Mouse (Mus musculus): ENCODE measurements around the gene Car1.
"Not testable (repeated sequence)": the region's sequence is repeated elsewhere in the genome, so short reads cannot be mapped to it uniquely, and the experiment has no call there.

Gene Car1

DNA sequence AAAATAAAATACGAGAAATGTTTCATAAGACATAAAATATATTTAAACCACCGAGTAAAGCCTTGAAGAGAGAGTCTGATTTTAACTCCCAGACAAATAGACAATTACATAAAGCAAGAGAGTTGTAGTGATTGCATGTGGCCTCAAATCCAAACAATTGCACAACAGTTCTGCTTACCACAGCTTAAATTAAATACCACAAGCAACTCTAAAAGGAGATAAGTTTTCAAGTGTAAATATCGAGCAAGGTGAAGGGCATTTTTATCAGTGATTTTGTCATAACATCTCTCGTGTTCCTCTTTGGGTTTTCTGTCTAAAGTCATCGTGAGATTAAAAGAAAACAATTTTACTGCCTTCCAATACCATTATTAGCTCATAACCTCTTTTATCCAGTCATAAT is 25.0 kb downstream of the Car1 start:
- DNase-seq (ENCODE audit: low spot score) = not testable (repeated sequence)

DNA sequence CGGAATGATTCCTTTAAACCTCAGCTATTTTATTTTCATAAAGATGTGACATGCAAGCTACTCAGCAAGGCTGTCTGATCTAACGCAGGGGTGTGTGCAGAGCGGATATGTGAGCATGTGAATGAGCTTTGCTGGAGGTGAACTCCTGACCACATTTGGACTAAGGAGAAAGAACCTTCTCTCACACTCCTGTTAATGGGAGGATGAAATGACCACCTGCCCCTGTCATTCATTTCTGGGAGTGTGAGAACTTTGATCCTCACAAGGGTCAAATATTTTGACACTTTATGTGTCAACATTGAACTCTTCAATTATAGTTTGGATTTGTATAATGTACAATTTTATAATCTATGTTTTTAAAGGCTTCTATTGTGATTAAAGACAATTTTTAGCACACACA is 25.8 kb downstream of the Car1 start:
- not testable (repeated sequence) for DNase-seq (ENCODE audit: low spot score)

DNA sequence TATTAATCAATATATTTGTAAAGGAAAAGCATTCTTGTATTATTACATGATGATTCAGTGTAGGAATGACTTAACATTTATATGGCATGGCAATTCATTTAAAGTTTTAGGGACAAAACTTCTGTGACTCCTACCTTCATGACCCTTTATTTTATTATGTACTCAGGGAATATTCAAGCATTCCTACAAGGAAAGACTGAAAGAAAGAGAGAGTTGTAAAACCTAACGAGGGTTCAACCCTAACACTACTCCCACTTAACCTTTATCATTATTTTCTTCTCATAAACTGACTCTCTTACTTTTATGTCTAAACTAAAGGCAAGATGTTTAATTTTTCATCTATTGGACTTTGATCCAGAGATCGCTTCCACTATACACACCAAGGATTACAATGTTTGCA is 28.0 kb downstream of the Car1 start:
- no peak for DNase-seq (ENCODE audit: low spot score)

DNA sequence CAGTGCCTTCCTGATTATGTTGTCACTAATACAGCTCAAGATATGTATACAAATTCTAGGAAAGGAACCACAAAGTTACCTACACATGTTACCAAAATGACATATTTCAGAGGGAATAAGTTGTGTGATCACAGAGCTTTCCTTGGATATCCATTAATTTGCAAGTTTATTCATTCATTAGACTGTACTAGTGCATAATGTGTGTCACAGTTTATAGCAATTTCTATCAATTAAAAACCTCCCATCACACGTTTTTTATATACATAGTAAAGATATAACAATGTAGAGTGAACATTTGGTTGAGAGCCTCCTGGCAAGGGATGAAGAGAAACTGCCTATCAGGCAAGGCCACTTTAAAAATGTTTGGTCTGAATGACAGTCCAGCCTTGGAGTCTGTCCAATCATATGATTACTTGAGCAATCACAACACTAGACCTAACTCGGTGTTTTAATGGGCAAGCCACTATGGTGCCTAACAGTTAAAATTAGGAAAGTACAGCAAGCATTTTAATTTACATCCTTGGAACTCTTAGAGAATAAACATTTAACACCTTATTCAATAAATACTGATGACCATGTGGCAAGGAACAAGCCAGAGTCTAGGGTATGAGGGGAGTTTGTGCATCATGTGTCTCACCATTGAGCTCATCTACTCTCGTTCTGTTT is 31.5 kb downstream of the Car1 start:
- not testable (repeated sequence) for DNase-seq (ENCODE audit: low spot score)

DNA sequence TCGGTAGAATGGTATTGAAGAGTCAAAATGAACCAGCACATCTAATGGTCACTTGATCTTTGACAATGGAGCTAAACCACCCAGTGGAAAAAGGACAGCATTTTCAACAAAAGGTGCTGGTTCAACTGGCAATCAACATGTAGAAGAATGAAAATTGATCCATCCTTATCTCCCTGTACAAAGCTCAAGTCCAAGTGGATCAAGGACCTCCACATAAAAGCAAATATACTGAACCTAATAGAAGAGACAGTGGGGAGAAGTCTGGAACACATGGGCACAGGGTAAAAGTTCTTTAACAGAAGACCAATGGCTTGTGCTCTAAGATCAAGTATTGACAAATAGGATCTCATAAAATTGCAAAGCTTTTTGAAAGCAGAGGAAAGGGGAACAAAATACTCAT is 33.6 kb downstream of the Car1 start:
- DNase-seq (ENCODE audit: low spot score) = not testable (repeated sequence)

DNA sequence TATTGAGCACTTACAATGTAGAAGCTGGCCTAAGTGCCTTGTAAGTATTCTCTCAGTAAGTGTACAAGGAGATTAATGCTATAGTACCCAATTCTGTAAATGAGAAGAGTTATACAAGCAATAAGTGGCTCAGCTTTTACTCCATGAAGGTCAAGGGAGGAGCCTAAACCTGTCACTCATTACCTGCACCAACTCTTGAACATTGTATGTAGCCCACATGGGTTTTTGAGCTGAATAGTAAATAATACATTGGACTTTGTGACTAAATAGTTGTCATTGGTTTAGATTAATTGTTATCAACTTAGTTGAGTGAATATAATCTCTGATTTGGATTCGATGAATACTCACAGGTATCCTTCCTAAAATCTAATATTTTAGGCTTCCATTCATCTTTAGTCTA is 35.7 kb downstream of the Car1 start:
- DNase-seq (ENCODE audit: low spot score) = not testable (repeated sequence)

DNA sequence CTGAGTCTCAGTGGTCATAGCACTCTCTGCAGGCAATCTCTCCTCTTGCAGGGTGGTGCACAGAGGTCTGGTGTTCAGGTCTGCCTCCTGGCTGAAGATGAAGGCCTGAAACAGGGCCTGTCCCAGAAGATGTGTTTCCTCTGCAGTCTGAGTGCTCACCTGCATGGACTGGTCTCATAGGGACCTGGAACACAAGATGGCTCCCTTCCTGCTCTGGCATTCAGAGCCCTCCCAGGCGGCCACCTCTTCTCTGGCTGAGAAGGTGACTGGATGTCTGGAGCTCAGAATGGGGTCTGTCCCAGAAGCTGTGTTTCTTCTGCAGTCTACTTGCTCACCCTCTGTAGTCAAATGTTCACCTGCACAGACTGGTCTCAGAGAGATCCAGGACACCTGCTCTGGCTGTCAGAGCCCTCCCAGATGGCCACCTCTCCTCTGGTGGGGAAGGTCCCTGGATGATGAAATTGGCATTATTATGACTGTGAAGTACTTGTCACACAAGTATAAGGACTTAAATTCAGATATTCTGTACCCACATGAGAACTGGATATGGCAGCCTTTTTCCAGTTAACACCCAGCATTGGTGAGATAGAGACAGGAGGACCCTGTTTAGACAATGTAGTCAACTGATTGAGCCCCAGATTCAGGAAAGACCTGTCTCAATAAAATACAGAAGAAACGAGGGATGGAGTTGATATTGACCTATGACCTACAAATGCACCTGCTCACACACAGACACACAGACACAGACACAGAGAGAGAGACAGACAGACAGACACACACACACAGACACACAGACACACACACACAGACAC is 43.2 kb downstream of the Car1 start:
- DNase-seq (ENCODE audit: low spot score) = no peak

DNA sequence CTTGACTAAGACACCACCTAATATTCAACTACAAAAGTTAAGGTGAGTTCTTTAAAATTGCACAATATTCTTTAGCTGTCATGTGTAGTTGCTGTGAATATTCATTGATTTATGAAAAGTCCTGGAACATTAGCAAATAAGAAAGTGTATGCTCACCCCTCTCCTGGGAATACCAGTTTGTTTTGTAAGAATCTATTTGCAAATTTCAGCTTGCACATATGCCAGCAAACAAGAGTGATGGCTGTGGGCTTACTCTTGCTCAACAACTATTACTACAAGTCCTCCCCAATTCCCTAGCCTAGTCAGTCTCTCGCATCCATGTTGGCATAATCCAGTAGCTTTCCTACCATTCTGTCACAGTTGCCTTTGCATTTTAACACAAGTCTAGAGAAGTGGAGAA is 52.5 kb downstream of the Car1 start:
- no peak for DNase-seq (ENCODE audit: low spot score)

DNA sequence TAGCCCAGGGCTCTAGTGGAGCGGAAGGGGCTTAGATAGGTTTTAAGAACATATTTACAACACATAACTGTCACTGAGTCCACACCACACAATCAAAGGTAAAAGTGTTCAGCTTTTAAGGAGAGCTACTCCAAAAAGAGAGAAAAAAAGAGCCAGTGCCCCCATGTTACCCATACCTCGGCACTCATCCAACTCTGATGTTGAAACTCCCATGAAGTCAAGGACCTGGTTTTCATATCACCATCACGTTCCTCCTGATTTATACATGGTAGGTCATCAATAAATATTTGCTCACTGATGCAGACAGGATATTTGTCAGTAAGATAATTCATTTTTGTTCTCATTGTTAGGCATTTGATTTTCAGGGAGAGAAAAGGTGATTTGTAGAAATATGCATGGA is 62.1 kb downstream of the Car1 start:
- DNase-seq (ENCODE audit: low spot score) = no peak

DNA sequence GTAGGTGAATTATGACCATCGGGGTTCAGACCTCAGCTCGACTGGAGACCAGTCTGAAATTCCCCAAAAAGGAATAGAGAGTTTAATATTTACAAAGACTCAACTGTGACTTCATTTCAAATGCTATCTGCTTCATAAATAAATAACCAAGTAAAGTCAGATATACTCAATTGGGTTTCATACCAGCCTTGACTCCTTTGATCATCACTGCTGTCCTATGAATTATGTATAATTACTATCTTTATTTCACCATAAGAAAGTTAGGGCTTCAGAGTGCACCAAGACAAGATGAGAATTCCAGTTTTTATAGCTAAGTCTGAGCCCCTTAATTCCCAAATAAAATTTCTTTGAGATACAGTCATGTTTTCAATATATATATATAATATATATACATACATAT is 69.9 kb downstream of the Car1 start:
- DNase-seq (ENCODE audit: low spot score) = no peak

DNA sequence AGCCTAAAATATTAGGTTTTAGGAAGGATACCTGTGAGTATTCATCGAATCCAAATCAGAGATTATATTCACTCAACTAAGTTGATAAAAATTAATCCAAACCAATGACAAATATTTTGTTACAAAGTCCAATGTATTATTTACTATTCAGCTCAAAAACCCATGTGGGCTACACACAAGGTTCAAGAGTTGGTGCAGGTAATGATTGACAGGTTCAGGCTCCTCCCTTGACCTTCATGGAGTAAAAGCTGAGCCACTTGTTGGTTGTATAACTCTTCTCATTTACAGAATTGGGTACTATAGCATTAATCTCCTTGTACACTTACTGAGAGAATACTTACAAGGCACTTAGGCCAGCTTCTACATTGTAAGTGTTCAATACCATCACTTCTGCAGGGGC is 80.7 kb downstream of the Car1 start:
- DNase-seq (ENCODE audit: low spot score) = not testable (repeated sequence)

DNA sequence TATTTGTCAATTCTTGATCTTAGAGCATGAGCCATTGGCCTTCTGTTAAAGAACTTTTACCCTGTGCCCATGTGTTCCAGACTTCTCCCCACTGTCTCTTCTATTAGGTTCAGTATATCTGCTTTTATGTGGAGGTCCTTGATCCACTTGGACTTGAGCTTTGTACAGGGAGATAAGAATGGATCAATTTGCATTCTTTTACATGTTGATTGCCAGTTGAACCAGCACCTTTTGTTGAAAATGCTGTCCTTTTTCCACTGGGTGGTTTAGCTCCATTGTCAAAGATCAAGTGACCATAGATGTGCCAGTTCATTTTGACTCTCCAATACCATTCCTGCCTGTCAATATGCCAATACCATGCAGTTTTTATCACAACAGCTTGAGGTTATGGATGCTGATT is 82.7 kb downstream of the Car1 start:
- not testable (repeated sequence) for DNase-seq (ENCODE audit: low spot score)
